8 mouse cellular contexts compared by ENCODE assay signal in the genomic region with DNA sequence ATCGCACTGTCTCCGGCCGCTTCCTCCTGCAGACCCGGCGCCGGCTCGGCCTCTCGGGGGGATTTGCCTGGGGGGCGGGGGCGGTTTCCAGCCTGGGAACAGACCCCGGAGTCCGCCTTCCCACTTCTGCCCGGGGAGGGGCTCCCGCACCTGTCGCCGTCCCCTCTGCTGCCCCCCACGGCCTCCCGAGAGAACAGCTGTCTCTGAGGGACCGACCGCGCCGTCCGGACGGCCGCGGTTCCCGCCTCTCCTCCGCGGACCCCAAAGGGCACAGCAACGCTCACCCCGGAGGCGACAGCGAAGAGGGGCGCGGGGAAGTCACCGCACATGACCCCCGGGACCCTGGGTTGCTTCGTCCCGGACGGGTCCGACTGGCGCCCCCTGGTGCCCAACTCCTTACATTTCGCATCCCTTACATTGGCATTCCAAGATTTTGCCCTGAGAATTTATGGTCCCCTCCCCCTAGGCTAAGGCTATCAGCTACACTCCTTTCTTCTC. TPM values are rescaled to one million over a fixed set of nuclear protein-coding genes. Genes with fewer than 3 reads are reported as not detected.
DNase-seq lines count a peak whose midpoint lies in the region; ATAC-seq lines count a peak whose summit lies in the region.

No protein-coding gene starts in this region.

- H3K27me3 ChIP-seq in neural tube, embryonic 13.5 days = peaks cover 50% of the 10 kb centered on the region

- peak; percentile 25; the same call in 1 of the 2 replicates for ATAC-seq in neural tube, embryonic 13.5 days (ENCODE audit: low read depth)

- H3K4me2 ChIP-seq in neural tube, embryonic 13.5 days = peak overlapping the region; percentile 90

- under 1% methylated on average over 43 of the region's 43 CpGs for WGBS in neural tube, embryonic 13.5 days

- H3K4me1 ChIP-seq in neural tube, embryonic 13.5 days (replicated peaks) = peaks cover 12% of the 10 kb centered on the region

- peak overlapping the region; percentile 71 for H3K9ac ChIP-seq in neural tube, embryonic 13.5 days

- peak; percentile 63 to 67 for DNase-seq in B cell, adult 2 months
- peak; percentile 92 for DNase-seq in ZHBTc4 (ENCODE audit: low read depth, low spot score)
- peak; percentile 59 for DNase-seq in embryo, embryonic 11.5 days (ENCODE audit: low read depth, low spot score)
- DNase-seq in heart, adult 8-10 months (ENCODE audit: low spot score) = peak; percentile 28
- peak; percentile 59 to 71 for DNase-seq in kidney, adult 8-10 months
- DNase-seq in lung, adult 18-20 months = peak; percentile 66 to 67
- peak; percentile 25 to 67 for DNase-seq in thymus, postnatal 10 days (ENCODE audit: low spot score in 2 of 2)

- H3K9me3 ChIP-seq in neural tube, embryonic 13.5 days = no peaks in the 10 kb centered on the region

- H3K36me3 ChIP-seq in neural tube, embryonic 13.5 days = no peaks in the 10 kb centered on the region

- peak overlapping the region; percentile 49 for H3K27ac ChIP-seq in neural tube, embryonic 13.5 days (replicated peaks)

- H3K4me3 ChIP-seq in neural tube, embryonic 13.5 days = peak overlapping the region; percentile 63

RNA-seq across cellular contexts. Expression of gene Erbb3, which starts 0.8 kb away (rescaled TPM):
- total RNA-seq in heart, adult 8-10 months (2022) = 1 to 10 TPM; 6.9 to 8.5 (median 7.9) TPM
- 9.5 and 9.9 TPM in 2 replicates for polyA plus RNA-seq in neural tube, embryonic 13.5 days (2015; fragmentation: Nextera tagmentation; extraction: Ambion mirVana)

RNA-seq across cellular contexts. Expression of gene Pa2g4, which starts 24.5 kb away (rescaled TPM):
- total RNA-seq in heart, adult 8-10 months (2022) = 10 to 100 TPM; 35.0 to 47.9 (median 39.4) TPM
- 124 and 136 TPM in 2 replicates for polyA plus RNA-seq in neural tube, embryonic 13.5 days (2015; fragmentation: Nextera tagmentation; extraction: Ambion mirVana)

RNA-seq across cellular contexts. Expression of gene Rps26, which starts 36.3 kb away (rescaled TPM):
- total RNA-seq in heart, adult 8-10 months (2022) = 100 to 1,000 TPM; 142 to 284 (median 234) TPM
- polyA plus RNA-seq in neural tube, embryonic 13.5 days (2015; fragmentation: Nextera tagmentation; extraction: Ambion mirVana) = 407 and 470 TPM in 2 replicates

RNA-seq across cellular contexts. Expression of gene Rpl41, which starts 41.1 kb away (rescaled TPM):
- total RNA-seq in heart, adult 8-10 months (2022) = 1,000 to 10,000 TPM; 1,313 to 1,574 (median 1,476) TPM
- polyA plus RNA-seq in neural tube, embryonic 13.5 days (2015; fragmentation: Nextera tagmentation; extraction: Ambion mirVana) = 2,522 and 2,730 TPM in 2 replicates

RNA-seq across cellular contexts. Expression of gene Zc3h10, which starts 42.7 kb away (rescaled TPM):
- total RNA-seq in heart, adult 8-10 months (2022) = 1 to 10 TPM; 5.7 to 9.9 (median 6.8) TPM
- 19.4 and 19.9 TPM in 2 replicates for polyA plus RNA-seq in neural tube, embryonic 13.5 days (2015; fragmentation: Nextera tagmentation; extraction: Ambion mirVana)

Comparison
In these comparisons a context has a peak if more than half of its experiments do, and no peak if none do; other contexts are left out.
1. Peak in every context shown above with its lines: DNase-seq, ATAC-seq, H3K4me3 ChIP-seq and H3K27ac ChIP-seq.
2. DNase-seq: peak in every context shown above with its lines; median percentile 92 in ZHBTc4; 66 in lung, adult 18-20 months; 65 in B cell, adult 2 months; 65 in kidney, adult 8-10 months; 59 in embryo, embryonic 11.5 days; 46 in thymus, postnatal 10 days; 28 in heart, adult 8-10 months.